Mouse (Mus musculus): ENCODE results near the gene Nlrc5.

GRCm38 (mm10) chr8:94413509-94413908 lies 20.6 kb upstream of the Nlrc5 start:
- no peak for TF ChIP-seq CTCF (IDR thresholded peaks at IDR 0.05; ENCODE audit: extremely low read depth, insufficient read length, insufficient replicate concordance, low read depth, low read length)
- TF ChIP-seq POLR2A (IDR thresholded peaks at IDR 0.05; ENCODE audit: low read depth, low read length) = no peak

Measured in small intestine, adult 2 months (tissue).